Mouse (Mus musculus) midbrain, embryonic 15.5 days (tissue): Measurements from ENCODE around the gene Med22. TPM values are rescaled to one million over a fixed set of nuclear protein-coding genes. Genes with fewer than 3 reads are reported as not detected.
A peak's percentile ranks its signal among the peaks of the same experiment; 100 is the strongest.

Source experiments
- ATAC-seq: fragments of 200-750 bp; cut with Nextera tagmentation; replicated peaks from 2 replicates; pipeline ENCODE4 v1.8.0; 2017; ENCODE audit warnings: moderate TSS enrichment
- H3K27ac ChIP-seq: fragments of 300-500 bp; sonication (generic); 2 replicates; pipeline ENCODE4 v1.5.1; 2015; ENCODE audit warnings: mild to moderate bottlenecking, inconsistent platforms
- H3K27me3 ChIP-seq: fragments of 300-500 bp; sonication (generic); replicated peaks from 2 replicates; pipeline ENCODE4 v1.6.1; 2015; ENCODE audit warnings: inconsistent platforms
- H3K36me3 ChIP-seq: fragments of 300-500 bp; sonication (generic); replicated peaks from 2 replicates; pipeline ENCODE4 v1.6.1; 2015; ENCODE audit warnings: inconsistent platforms
- H3K4me1 ChIP-seq: fragments of 300-500 bp; sonication (generic); 2 replicates; pipeline ENCODE4 v1.6.1; 2015; ENCODE audit warnings: inconsistent platforms
- H3K4me2 ChIP-seq: fragments of 300-500 bp; sonication (generic); 2 replicates; pipeline ENCODE4 v1.6.1; 2015; ENCODE audit warnings: inconsistent platforms, mild to moderate bottlenecking, moderate library complexity
- H3K4me3 ChIP-seq: fragments of 300-500 bp; sonication (generic); 2 replicates; pipeline ENCODE4 v1.5.1; 2015; ENCODE audit warnings: mild to moderate bottlenecking, inconsistent platforms
- H3K9ac ChIP-seq: fragments of 300-500 bp; sonication (generic); 2 replicates; pipeline ENCODE4 v1.6.1; 2015; ENCODE audit warnings: mild to moderate bottlenecking, inconsistent platforms
- H3K9me3 ChIP-seq: fragments of 300-500 bp; sonication (generic); 2 replicates; pipeline ENCODE4 v1.6.1; 2016; ENCODE audit warnings: inconsistent platforms
- WGBS: fragments of 180-500 bp; shearing (Covaris S2); methylation state at CpG from one replicate; pipeline ENCODE4 v1.1.7; 2015; ENCODE audit warnings: mixed read lengths; 5-methylcytosine and 5-hydroxymethylcytosine counted together
- polyA plus RNA-seq: library from polyadenylated mRNA; unstranded; fragments of >200 nt; fragmentation: Nextera tagmentation; extraction: Ambion mirVana; gene quantifications from 2 replicates; pipeline ENCODE4 v1.2.1, GENCODE M21; 2015

Gene Med22
- polyA plus RNA-seq, 1 experiment from 2014 or later, result 144 TPM

DNA sequence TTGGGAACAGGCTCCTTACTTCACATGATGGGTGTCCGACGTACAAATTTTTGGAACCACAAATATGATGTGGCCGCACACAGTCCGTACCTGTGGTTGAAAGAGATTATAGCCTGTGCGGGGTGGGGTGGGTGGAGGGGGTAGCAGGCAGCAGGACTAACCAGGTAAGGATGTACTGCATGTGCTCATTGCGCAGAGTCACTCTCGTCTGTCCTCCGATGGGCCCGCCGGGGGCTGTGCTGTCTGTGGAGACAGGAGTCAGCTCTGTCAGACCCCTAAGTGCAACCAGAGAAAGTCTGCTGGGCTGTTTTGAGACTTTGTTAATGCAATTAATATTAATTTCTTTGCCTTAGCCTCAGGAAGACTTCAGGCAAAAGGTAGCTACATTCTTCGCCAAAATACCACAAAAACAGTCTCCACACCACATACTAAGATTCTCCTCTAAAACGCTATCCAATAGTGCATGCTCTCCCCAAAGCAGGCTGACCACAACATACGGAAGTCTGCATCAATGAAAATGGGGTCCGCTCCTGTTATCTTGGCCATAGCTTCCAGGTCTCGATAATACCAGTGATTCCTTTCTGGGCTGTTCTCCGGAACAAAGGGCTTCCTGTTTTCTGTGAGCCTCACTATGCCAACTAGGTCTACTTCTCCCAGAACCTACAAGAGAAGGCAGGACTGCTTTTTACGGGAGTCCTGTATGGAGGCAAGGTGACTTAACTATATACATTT is 3.1 kb upstream of the Med22 start:
- Histone ChIP-seq H3K4me1 (peaks cover 59% of the 10 kb centered on the region), H3K4me2 (no peak overlapping the region), H3K9ac (no peak overlapping the region), H3K27ac (no peak overlapping the region), H3K27me3 (no peaks in the 10 kb centered on the region), H3K36me3 (peaks cover 28% of the 10 kb centered on the region), H3K4me3 (no peak overlapping the region), H3K9me3 (no peaks in the 10 kb centered on the region)
- WGBS, result 87% methylated on average over 17 of the region's 17 CpGs
- no peak for ATAC-seq

- peaks cover 58% of the 10 kb centered on the region for H3K4me1 ChIP-seq
- WGBS, result 70% methylated on average over 5 of the region's 5 CpGs
- peaks cover 34% of the 10 kb centered on the region for H3K36me3 ChIP-seq
- ATAC-seq, result no peak
- H3K27ac ChIP-seq, result no peak overlapping the region
- peak overlapping the region; percentile 99 for H3K4me2 ChIP-seq
- peak overlapping the region; percentile 76 for H3K4me3 ChIP-seq
- H3K27me3 ChIP-seq, result no peaks in the 10 kb centered on the region
- no peaks in the 10 kb centered on the region for H3K9me3 ChIP-seq
- H3K9ac ChIP-seq, result peak overlapping the region; percentile 81
These were observed 1.8 kb upstream of the Med22 start for GRCm38 (mm10) chr2:26912253-26912770.

- Histone ChIP-seq H3K9me3 (no peaks in the 10 kb centered on the region), H3K4me2 (peak overlapping the region; percentile 99), H3K4me1 (peaks cover 52% of the 10 kb centered on the region), H3K36me3 (peaks cover 41% of the 10 kb centered on the region), H3K9ac (peak overlapping the region; percentile 81), H3K27ac (peak overlapping the region; percentile 91), H3K27me3 (no peaks in the 10 kb centered on the region), H3K4me3 (peak overlapping the region; percentile 76)
- WGBS, result 2% methylated on average over 37 of the region's 37 CpGs
- peak; percentile 69 for ATAC-seq
These were observed 703 bp upstream of the Med22 start for GRCm38 (mm10) chr2:26910994-26911765.

DNA sequence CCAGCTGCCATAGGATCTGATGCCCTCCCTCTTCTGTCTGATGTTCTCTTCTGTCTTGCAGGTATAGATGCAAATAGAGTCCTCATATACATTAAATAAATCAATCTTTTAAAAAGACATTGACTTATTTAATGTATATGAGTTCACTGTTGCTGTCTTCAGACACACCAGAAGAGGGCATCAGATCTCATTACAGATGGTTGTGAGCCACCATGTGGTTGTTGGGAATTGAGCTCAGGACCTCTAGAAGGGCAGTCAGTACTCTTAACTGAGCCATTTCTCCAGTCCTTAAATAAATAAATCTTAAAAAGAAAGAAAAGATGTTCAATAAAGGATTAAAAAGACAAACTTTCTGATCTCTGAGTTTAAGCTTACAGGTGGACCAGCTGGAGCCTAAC is 1.1 kb downstream of the Med22 start:
- Histone ChIP-seq H3K4me3 (peak overlapping the region; percentile 76), H3K27me3 (no peaks in the 10 kb centered on the region), H3K4me2 (peak overlapping the region; percentile 99), H3K9me3 (no peaks in the 10 kb centered on the region), H3K27ac (no peak overlapping the region), H3K9ac (peak overlapping the region; percentile 76), H3K4me1 (peaks cover 38% of the 10 kb centered on the region), H3K36me3 (peaks cover 48% of the 10 kb centered on the region)
- ATAC-seq, result no peak

- peak overlapping the region; percentile 38 for H3K9ac ChIP-seq
- no peaks in the 10 kb centered on the region for H3K27me3 ChIP-seq
- peak overlapping the region; percentile 76 for H3K4me3 ChIP-seq
- peak overlapping the region; percentile 99 for H3K4me2 ChIP-seq
- H3K36me3 ChIP-seq, result peaks cover 43% of the 10 kb centered on the region
- no peak for ATAC-seq
- no peak overlapping the region for H3K27ac ChIP-seq
- H3K9me3 ChIP-seq, result no peaks in the 10 kb centered on the region
- WGBS, result 92% methylated on average over 18 of the region's 18 CpGs
- peaks cover 41% of the 10 kb centered on the region for H3K4me1 ChIP-seq
These were observed 1.6 kb downstream of the Med22 start for GRCm38 (mm10) chr2:26908710-26909386.

GRCm38 (mm10) chr2:26907109-26907508 is 3.4 kb downstream of the Med22 start:
- no peaks in the 10 kb centered on the region for H3K9me3 ChIP-seq
- whole genome bisulfite sequencing, result 64% methylated on average over 4 of the region's 4 CpGs
- peaks cover 43% of the 10 kb centered on the region for H3K4me1 ChIP-seq
- H3K27ac ChIP-seq, result no peak overlapping the region
- H3K4me3 ChIP-seq, result no peak overlapping the region
- no peak for ATAC-seq
- no peaks in the 10 kb centered on the region for H3K27me3 ChIP-seq
- no peak overlapping the region for H3K9ac ChIP-seq
- no peak overlapping the region for H3K4me2 ChIP-seq
- H3K36me3 ChIP-seq, result peaks cover 26% of the 10 kb centered on the region; the same call in 1 of the 2 replicates

DNA sequence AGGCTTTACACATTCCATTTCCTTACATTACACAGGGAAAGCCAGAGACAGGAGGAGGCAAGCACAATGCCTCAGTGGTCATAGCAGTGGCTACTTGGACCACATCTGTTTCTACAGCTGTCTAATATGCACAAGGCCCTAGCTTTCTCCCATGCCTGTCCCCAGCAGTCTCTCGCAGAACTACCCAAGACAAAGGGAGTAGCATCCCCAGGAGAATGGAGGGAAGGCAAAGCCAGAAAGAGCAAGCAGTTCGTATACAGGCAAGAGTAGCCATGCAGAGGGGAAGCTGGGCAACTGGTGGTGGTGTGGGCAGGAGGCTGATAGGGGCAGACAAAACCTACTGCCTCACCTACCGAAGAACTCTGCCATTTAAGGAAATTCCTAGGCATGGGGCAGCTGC is 4.0 kb downstream of the Med22 start:
- no peaks in the 10 kb centered on the region for H3K27me3 ChIP-seq
- H3K27ac ChIP-seq, result no peak overlapping the region
- H3K9ac ChIP-seq, result no peak overlapping the region
- no peak overlapping the region for H3K4me3 ChIP-seq
- H3K4me1 ChIP-seq, result peaks cover 43% of the 10 kb centered on the region
- WGBS, result 96% methylated on average over 3 of the region's 3 CpGs
- H3K9me3 ChIP-seq, result no peaks in the 10 kb centered on the region
- no peak for ATAC-seq
- H3K4me2 ChIP-seq, result no peak overlapping the region
- peaks cover 25% of the 10 kb centered on the region; the same call in 1 of the 2 replicates for H3K36me3 ChIP-seq

DNA sequence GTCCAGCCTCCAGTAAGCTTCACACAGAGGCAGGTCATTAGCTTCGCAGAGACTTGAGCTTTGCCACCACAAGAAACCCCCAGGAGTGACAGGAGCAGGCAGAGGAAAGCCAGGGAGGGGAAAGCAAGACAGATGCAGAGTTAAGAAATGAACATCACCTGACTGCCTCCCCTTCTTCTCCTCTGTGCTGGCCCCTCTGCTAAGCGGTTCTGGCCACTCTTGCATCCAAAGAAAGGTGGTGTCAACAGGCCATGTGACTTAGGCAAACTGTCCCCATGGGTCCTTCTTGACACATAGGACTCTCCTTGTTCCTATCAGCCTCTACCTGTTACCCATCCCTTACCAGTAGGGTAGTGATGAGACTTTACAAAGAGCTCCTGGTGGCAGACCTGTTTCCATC is 4.5 kb downstream of the Med22 start:
- H3K4me2 ChIP-seq, result no peak overlapping the region
- no peak for ATAC-seq

GRCm38 (mm10) chr2:26903311-26903710 is 7.2 kb downstream of the Med22 start:
- peak overlapping the region; percentile 89 for H3K27ac ChIP-seq
- no peaks in the 10 kb centered on the region for H3K9me3 ChIP-seq
- no peaks in the 10 kb centered on the region for H3K27me3 ChIP-seq
- peaks cover 36% of the 10 kb centered on the region for H3K4me1 ChIP-seq
- H3K4me3 ChIP-seq, result peak overlapping the region; percentile 76
- H3K9ac ChIP-seq, result peak overlapping the region; percentile 63
- ATAC-seq, result no peak
- peaks cover 34% of the 10 kb centered on the region for H3K36me3 ChIP-seq
- 16% methylated on average over 7 of the region's 7 CpGs for WGBS
- H3K4me2 ChIP-seq, result peak overlapping the region; percentile 69

More for the DNA sequence above, 4.5 kb downstream of the Med22 start:
- 87% methylated on average over 2 of the region's 2 CpGs for WGBS
- H3K27ac ChIP-seq, result no peak overlapping the region
- H3K9me3 ChIP-seq, result no peaks in the 10 kb centered on the region
- H3K36me3 ChIP-seq, result peaks cover 25% of the 10 kb centered on the region; the same call in 1 of the 2 replicates
- peaks cover 48% of the 10 kb centered on the region for H3K4me1 ChIP-seq
- no peaks in the 10 kb centered on the region for H3K27me3 ChIP-seq
- no peak overlapping the region for H3K9ac ChIP-seq
- H3K4me3 ChIP-seq, result no peak overlapping the region

DNA sequence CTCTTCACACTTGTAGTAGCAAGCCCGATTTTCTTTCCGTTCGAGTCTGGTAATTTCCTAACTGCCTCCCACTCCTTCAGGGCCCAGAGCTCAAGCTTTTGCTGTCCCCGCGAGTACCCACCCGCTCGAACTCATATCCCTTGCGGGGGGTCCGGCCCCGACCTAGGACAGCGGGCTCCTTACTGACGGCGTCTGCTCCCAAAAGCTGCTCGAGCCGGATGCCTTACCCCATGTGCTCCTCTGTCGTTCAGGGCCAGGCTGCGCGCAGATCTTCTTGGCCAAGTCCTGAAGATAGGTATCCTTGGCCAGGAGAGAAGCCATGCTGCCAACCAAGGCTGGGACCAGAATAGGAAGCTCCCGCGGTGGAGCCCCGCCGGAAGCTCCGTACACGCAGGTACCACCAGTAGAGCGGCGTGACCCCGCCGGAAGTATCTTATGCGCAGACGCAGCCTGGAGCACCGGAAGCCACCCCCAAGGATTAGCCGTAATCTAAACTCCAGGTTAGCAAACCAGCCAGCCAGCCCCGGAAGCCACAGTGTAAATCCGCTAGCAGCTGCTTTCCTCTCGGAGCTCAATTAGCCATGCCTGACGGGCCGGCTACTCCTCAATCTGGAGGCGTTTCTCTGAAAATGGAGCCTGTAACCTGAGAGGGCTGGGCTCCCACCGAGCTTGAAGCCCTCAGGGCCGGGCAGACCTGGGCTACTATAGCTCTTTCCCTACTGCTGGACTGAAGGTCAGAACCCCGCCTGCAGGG is 7.8 kb downstream of the Med22 start, which contains the start of gene Surf6:
Gene Surf6 (minus strand): TSS at position 413 of the 754 bp plus-strand sequence.
- Histone ChIP-seq H3K4me2 (peak within 1 kb of the TSS; percentile 69), H3K36me3 (peaks cover 35% of the 10 kb centered on the region), H3K27me3 (no peaks in the 10 kb centered on the region), H3K4me3 (peak within 1 kb of the TSS; percentile 76), H3K9me3 (no peaks in the 10 kb centered on the region), H3K27ac (peak within 1 kb of the TSS; percentile 89), H3K4me1 (peaks cover 31% of the 10 kb centered on the region), H3K9ac (peak within 1 kb of the TSS; percentile 71)
- WGBS, result under 1% methylated on average over 41 of the region's 41 CpGs
- peak; percentile 96 for ATAC-seq

GRCm38 (mm10) chr2:26901834-26902400 is 8.6 kb downstream of the Med22 start:
- Histone ChIP-seq H3K27me3 (no peaks in the 10 kb centered on the region), H3K4me1 (peaks cover 27% of the 10 kb centered on the region), H3K36me3 (peaks cover 33% of the 10 kb centered on the region), H3K4me2 (peak overlapping the region; percentile 69), H3K9ac (peak overlapping the region; percentile 71), H3K27ac (no peak overlapping the region), H3K9me3 (no peaks in the 10 kb centered on the region), H3K4me3 (peak overlapping the region; percentile 76)
- ATAC-seq, result no peak
- WGBS, result 10% methylated on average over 7 of the region's 7 CpGs
